Mouse (Mus musculus): ENCODE results near the gene Trip10.
"Not testable (repeated sequence)": the region's sequence is repeated elsewhere in the genome, so short reads cannot be mapped to it uniquely, and the experiment has no call there.

The Trip10 gene

DNA sequence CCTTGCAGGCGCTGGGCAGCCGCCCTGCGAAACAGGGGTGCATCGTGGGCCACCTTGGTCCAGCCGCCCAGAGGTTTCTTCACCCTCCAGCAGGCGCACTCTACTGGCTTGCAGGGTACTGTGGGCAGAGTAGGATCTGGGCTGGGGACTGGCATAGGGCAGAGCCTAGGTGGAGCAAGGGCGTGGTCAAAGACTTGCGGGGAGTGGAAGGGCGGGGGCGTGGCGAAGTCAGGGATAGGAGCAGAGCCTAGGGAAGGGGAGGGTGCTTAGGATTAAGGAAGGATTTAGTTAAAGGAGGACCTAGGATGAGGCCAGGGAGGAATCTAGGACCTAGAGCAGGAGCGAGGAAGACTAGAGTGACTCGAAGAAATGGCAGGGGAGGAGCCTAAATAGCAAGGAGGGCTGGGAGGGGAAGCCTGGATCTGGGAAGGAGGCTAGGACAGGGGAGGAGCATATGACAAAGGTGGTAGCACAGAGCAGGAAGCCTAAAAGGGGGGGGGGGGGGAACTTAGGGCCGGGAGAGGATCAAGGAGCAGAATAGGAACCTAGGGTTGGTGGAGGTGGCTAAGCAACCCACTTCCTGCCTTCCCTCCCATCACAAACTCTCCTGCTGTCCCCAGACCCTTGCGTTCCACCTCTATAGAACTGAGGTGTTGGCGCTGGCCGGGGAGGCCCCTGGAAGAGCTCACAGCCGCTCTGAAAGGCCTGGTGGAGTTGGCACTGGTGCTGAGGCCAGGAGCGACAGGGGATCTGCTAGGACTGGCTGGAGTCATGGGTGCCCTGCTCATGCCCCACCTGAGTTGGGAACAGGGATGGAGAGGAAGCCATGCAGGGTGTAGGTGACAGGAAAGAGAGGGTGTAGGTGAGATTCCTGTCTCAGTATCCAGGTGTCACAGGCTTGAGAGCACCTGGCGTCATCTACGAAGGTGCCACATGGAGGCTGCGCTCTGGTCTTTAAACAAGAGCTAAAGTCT, 16.0 kb downstream of the Trip10 start:
- DNase-seq, result peak; percentile 95 to 96

DNA sequence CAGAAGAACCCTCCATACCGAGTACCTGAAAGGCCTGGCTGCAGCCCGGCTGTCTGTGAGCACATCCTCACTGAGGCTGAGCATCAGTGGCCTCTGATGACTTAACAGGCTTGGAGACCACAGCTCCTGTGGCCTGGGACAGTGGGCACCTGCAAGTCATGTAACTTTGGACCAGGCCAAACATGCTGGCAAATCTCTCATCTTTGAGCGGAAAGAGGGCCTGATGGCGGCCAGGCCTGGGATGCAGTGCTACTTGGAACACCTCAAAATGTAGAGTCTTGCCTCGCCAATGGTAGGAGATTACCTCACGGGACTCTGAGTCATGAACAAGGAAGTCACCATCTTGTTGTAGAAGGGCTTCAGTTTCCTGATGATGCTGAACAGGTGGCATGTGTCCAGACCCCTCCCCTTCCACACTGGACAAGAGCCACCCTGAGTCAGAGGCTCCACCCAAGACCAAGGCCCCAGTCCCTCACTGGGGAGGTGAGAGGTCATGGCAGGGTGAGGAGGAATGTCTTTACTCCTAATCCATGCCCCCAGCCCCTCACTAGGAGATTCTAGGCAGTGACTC, 18.4 kb downstream of the Trip10 start:
- no peak for DNase-seq

DNA sequence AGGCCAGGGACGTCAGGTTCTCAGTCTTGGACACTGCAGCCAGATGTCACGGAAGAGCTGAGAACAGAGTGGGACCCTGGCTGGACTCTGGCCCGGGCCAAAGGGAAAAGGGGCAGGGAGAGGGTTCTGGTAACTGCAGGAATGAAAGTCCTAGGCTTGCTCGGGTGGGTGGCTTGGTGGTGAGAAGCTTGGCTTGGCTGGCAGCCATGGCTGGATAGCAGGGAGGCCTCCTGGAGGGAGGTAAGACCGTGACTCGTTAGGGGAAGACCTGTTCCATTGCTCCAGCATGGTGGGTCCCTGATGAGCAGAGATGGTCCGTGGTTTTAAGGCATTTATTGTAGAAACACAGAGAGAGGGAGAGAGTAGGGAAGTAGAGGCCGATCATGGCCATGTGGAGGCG, 22.0 kb downstream of the Trip10 start:
- peak in 1 of 2 experiments; percentile 27 for DNase-seq

DNA sequence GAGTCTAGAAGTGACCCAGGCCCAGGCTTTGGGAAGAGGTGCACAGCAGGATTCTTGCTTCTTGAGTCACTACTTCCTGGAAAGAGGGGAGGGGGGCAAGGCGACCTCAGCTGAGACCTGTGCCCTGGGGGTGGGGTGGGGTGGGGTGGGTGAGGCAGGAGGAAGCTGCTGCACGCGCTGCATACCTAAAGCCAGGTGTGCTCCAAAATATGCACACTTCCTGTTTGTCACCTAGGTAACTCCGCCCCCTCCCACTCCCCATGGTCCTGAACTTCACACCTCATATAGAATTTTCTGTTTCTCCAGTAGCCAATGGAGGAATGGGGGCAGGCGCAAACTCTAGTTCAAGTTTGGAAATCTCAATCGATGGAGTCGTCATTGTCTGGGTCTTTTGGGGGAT, 24.6 kb downstream of the Trip10 start:
- no peak for DNase-seq

DNA sequence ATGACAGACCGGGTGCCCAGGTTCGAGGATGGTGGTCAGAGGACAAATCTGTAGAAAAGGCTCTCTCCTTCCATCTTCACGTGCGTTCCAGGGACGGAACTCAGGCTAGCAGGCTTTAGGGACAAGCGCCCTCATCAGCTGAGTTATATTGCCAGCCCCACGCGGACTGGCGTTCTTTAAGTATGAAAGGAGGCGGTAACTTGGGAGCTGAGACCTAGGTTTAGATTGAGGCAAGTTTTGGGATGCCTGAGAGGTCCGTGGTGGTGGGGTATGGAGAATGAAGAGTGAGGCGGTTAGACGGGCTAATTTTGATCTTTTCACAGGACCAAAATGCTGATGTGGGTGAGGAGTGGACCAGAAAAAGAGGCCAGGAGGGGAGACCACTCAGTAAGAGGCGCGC, 25.4 kb downstream of the Trip10 start:
- no peak for DNase-seq

DNA sequence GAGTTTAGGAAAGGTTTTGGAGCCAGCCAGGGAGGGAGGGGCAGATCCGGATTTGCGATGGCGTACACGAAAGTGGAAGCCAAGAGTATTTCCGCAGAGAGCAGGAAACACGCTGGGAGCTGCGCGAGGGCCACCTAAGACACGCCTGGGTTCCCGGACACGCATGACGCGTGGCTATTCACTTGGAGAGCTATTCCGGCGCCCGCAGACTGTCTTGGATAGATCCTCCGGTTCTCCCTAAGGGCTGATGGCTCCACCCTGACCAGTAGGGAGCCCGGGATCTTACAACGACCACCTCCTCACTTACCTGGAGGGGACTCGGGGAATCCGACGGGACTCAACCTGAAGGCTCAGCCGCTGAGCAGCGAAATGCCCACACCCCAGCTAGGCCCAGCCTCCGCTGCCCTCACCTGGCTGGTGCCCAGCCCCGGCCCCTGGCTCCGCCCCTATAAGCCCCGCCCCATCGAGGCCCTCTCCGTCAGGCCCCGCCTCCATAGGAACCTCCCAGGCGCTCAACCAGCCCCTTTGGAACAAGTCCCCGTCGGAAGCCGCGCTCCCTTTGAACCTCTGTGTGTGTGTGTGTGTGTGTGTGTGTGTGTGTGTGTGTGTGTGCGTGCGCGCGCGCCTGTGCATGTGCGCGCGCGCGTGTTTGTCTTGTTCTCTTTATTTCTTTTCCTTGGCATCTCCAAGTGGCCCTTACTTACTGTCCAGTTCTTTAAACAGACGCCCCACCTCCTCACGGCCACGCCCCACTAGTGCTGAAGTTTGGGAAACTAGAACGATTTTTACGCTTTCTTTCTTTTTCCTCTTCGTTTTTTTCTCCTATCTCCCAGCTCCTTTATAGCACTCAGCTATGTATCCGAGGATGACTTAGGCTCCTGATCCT, 26.1 kb downstream of the Trip10 start:
- DNase-seq, result peak; percentile 97

DNA sequence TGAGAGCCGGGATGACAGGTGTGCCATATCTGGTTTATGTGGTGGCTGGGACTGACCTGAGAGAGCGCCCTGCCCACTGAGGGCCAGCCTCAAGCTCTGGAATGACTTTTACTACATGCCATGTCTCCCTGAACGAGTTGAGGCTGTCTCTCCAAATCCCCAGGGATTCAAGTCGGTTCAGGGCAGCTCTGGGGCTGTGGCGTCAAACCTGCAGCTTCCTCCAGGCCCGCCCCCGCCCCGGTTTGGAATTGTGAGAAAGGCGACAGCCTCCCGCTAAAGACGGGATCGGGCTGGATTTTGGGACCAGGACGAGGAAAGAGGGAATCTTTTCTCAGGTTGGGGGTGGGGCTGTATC, 26.7 kb downstream of the Trip10 start:
- DNase-seq, result no peak

DNA sequence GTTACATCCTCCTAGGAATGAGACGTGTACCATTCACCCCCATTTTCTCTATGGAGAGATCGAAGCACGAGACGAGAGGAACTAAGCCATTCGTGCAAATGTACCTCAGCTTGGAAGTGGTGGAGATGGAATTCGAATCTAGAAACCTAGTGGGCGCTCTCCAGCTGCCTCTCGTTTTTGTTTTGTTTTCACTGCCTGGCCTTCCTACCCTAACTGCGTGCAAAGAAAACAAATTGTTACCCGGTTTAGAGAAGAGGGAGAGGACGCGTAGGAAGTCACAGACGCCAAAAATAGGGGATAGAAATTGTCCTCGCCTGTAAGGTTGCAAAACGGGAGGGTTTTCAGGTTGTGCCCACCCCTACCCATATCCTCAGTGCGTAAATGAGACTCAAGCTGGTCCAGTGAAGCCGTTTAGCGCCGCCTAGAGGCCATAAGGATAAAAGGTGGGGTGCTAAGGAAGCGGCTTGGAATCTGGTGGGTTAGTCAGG, 27.4 kb downstream of the Trip10 start:
- peak; percentile 86 to 87 for DNase-seq

DNA sequence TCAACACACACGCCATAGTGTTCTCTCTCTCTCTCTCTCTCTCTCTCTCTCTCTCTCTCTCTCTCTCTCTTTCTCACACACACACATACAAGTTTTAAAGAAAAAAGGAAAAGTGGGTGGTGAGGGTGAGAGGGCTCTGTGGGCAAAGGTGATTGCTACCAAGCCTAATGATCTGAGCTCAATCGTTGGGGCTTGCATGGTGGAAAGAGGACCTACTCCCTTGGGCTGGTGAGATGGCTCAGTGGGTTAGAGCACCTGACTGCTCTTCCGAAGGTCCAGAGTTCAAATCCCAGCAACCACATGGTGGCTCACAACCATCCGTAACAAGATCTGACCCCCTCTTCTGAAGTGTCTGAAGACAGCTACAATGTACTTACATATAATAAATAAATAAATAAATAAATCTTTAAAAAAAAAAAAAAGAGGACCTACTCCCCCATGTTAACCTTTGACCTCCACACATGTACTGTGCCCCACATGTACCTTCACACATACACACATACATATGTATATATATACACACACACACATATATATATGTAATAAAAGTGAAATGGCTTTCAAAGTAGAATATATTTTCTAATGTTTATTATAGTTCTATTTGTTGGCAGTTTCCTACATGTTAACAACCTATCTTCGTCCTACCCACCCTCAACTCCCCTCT, 28.5 kb downstream of the Trip10 start:
- DNase-seq, result not testable (repeated sequence)

DNA sequence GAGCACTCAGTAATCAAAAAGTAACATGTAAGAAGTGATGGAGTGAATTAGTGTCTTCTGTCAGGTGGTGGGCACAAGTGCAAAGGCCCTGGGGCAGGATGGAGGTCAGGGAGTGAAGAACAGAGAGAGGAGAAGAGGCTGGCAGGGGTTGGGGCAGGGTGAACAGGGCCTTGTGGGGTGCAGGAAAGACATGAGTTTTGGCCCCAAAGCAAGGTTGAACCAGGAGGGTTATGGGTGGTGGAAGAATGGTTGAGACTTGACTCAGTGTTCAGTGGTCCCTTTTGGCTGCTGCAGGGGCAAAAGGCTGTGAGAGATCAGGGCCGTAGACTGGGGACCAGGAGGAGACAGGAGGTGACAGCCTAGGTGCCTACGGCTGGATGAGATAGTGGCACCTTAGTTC, 29.3 kb downstream of the Trip10 start:
- DNase-seq, result no peak

DNA sequence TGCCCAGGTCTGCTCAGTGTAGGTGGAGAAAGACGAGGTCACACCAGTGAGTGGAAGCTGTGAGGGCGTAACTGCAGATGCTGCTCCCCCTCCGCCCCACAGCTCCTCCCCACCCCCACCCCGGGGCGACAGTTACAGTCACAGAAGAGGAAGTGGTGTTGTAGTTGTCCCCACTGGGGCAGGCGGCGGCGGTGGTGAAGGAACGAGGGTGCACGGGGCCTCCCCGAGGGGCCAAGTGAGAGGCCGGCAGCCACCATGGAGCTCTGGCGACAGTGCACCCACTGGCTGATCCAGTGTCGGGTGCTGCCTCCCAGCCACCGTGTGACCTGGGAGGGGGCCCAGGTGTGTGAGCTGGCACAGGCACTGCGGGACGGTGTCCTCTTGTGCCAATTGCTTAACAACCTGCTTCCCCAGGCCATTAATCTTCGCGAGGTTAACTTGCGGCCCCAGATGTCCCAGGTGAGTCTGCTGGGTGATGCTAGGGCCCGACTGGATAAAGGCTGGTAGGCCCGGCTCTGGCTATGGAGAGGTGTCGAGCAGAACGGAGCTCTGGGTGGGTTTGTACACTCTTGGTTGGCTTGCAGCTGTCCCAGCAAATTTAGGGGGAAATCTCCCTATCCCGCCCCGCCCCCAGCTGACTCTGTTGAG, 29.8 kb downstream of the Trip10 start, which contains the start of gene Vav1:
Gene Vav1 (plus strand): TSS at position 158 of the 648 bp plus-strand sequence.
- no peak for DNase-seq

DNA sequence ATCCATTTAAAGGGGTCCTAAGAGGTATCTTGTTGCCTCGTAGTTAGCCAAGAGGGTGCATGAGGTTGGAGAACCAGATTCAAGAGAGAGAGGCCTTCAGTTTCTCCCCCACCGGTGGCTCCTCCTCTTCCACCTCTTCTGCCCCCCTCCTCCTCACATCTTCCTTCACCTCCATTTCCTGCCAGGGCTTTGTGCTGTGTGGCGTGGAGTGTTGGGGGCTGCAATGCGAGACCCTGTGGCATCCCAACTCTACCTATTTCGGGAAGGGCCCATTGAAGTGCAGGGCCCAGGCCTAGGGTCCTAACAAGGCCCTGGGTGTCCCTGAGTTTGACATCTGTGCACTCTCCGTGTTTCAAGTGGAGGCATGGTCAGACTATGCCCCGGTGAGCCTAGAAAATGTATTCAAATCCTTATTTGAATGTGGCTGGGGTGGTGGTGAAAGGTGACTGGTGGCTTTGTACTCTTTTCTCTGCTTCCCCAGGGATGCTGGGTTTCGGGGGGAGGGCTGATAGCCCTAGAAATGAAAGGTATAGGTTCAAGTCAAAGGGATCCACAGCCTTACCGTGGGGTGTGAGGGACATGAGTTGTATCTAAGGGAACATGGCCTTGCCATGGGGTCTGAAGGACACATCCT, 30.5 kb downstream of the Trip10 start:
- no peak for DNase-seq

DNA sequence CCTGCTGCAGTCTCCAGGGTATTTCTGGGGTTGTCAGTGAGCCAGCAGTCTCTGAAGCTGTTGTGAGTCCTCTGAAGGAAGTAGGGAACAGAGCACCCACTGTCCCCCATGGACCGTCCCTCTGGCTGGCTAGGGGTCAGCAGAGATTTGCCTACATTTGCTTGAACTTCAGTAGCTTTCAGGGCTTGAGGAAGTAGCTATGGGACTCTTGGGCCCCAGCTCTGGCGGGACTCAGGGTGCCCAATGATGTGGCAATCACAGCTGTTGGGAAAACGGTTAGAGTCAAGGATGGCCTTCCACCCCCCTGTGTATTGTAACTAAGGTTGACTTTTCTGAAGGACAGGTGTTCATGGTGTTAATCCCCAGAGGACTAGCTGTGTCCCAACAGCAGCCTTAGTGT, 31.2 kb downstream of the Trip10 start:
- DNase-seq, result no peak

DNA sequence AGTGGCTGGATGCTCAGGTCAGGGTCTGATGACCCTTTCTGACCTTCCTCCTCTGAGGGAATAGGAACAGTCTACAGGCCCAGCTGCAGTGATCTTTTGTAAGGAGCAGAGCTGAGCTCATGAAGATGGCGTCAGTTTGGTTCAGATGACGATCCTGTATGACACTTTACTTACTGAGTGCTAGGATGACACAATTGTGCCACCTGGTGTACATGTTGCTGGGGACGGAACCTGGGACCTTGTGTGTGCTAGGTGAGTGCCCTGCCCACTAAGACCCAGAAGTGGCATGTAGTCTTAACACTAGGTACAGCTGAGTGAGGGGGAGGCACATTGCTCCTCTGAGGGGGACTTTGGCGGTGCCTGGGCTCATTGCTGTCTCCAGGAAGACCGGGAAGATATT, 34.7 kb downstream of the Trip10 start:
- no peak for DNase-seq

DNA sequence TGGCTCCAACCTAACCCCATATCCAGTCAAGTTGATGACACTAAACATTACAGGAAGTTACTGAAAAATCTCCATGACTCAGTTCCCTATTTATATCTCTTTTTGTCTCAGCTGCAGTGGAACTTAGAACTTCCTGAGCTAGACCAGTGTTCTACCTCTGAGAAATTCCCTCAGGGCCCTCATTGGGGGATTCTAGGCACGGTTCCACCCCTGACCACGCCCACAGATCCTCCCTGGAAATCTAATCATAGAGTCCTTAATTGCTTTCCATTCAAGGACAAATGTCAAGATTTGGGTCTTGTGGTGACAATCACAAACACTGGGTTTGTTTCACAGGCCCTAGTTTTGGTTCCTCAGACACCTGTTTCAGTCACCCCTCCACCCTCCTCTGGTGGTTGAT, 35.8 kb downstream of the Trip10 start:
- no peak for DNase-seq

DNA sequence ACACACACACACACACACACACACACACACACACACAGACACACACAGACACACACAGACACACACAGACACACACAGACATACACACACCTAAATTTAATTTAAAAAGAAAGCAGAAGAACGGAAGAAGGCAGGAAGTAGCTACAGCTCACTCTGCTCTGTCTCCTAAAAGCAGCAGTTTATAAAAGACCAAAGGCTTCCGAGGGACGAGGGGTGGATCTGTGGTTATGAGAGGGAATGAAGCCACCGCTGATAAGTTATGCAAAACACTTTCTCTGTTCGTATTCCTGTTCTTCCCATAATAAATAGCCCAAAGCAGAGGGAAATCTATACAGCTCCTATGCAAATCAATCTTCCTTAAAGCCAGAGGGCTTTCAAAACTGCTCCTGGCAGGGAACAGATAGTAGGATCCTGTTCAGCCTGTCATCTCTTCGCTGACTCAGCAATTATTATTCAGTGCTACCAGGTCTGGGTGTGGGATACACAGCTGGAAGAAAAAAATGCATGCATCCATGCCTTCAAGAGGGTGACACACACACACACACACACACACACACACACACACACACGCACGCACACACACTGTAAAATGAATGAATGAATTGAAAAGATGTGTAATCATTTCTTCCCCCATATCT, 37.6 kb downstream of the Trip10 start:
- no peak for DNase-seq

DNA sequence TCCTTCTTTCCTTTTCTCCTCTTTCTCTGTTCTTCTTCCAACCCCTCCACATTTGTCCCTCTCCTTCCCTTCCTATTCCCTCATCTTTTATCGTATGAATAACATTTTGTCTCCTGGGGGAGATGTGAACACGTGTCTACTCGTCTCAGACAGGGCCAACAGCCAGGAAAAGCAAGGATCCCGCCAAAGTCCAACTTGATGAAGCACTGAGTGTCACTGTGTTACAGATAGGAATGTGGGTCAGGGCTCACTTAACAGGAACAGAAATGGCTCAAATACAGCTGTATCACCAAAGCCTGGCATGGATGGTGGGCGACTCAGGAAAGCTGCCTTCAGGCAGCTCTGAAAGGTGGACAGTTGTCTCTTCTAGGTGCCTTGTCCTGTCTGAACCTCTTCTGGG, 40.0 kb downstream of the Trip10 start:
- DNase-seq, result no peak

DNA sequence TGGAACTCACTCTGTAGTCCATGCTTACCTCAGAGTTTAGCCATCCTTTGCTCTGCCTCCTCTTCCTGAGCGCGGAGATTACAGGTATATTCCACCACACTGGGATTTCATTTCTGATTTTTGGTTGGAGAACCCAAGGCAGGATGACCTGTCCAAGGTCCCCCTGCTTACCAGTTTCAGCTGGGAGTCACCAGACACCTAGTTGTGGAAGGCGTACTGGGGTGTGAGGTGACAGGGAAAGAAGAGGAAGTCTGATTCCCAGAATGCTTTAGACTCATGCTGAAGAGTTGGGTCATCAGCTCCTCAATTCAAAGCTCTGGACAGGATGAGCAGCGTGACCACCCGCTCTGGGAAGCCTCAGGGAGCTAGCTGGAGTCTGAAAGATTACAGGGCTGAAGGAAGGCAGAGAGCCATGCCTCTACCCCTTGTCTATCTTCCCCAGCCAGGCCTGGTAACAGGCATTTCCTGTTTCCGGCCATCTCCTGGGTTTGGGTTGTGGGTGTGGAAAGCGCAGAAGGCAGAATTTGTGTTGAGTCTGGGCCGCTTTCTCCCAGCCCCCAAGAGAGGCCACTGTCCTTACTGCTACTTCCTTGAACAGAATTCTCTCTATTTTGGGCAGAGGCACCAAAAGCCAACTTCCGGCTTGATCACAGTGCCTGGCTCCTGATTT, 40.9 kb downstream of the Trip10 start:
- DNase-seq, result no peak

DNA sequence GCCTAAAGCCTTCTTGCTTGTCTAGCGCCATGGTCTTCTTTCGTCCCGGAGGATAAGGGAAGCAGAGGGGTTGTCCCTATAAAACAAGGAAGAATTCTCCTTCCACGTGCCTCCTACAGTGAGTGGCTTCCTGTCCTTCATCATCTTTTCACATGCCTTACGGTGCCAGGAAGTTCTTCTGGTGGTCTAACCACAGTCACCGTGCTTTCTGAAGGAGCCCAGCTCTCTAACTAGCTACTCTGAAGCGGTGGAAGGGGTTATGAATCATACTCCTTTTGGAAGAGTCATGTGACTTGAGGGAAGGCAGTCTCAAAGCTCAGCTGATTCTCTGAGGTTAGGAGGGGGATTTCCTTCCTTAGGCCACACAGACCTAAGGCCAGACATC, 41.4 kb downstream of the Trip10 start:
- no peak for DNase-seq

DNA sequence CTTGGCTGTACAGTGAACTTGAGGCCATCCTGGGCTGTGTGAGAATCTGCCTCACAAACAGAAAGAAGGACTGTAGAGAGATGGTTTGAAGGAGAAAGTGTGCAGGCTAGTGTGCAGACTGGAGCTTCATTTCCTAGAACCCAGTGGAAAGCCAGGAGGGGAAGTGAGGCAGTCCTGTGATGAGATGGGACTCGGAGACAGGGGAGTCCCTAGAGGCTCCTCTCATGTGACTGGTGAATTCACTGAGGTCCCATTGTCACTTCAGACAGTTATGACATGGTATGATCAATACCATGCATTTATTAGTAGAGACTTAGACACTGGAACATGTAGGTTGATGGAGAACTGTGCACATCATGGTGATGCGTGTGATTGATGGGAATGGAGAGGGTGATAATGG, 43.0 kb downstream of the Trip10 start:
- DNase-seq, result no peak

DNA sequence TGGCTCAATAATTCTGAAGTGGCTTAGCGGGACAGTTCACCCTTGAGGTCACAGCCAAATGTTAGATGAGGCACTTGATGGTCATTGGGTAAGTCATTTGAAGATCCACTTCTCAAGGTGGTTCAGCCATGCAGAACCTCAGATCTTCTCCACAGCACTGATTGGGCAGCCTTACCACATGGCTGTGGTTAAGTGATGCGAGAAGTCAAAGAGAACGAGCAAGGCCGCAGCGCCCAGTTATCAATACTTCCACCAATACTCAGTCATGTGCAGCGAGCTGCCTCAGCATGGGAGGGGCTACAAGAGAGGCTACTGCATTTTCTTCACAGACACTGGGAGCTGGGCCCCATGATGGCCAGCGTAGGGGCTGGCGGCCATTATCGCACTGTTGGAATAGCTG, 43.7 kb downstream of the Trip10 start:
- no peak for DNase-seq

All from kidney, postnatal 25 days (tissue).